Mouse (Mus musculus) T-cell, adult 66 days (primary cell): ENCODE results near the gene Mrpl55. TPM values are rescaled to one million over a fixed set of nuclear protein-coding genes. Genes with fewer than 3 reads are reported as not detected.

Experiments
- total RNA-seq, 2 experiments: library from RNA; stranded (reverse); gene quantifications; 3 replicates in 1 of 2; 4 replicates in 1 of 2; pipeline ENCODE4 v1.2.4; 2023

Gene Mrpl55
- 10 to 100 TPM; 14.9 to 15.2 TPM for total RNA-seq

DNA sequence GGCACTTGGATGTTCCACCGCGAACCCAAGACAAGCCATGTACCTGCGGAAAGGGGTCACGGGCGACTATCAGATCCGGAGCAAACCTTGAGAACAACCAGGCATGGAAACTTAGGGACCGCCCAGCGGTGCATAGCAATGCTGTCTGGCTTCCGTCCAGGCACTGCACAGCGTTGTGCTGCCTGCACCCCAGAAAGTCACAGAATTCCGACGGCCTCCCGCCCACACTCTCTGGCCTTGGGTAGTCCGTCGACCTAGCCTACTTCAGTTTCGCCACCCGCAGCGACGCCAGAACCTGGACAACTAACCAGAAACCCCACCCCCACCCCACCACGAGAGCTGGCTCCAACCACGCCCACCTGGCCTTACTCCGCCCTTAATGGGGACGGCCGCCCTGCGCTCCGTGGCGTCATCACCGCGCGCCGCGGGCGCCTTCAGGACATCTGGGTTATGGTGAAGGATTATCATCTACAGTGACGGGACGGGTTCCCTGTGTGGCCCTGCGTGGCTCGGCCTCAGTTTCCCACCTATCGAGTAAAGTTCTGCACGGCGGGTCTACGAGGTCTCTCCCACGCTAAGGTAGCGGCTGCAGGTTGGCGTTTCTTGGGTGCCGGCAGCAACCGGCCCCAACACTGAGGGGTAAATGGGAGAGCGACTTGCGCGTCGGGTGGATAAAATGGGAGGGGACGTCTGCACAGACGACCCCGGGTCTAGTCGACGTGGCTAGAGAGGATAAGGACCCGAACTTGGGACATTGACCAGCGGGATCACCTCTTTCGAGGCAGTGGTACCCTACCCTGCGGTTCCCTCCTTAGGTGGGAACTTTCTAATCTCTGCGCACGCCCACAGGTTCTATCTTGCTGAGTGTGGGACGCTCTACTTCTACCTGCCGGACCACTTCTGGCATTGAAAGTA, at the start of gene Mrpl55:
Gene Mrpl55 (plus strand): TSS at position 406 of the 915 bp plus-strand sequence.

DNA sequence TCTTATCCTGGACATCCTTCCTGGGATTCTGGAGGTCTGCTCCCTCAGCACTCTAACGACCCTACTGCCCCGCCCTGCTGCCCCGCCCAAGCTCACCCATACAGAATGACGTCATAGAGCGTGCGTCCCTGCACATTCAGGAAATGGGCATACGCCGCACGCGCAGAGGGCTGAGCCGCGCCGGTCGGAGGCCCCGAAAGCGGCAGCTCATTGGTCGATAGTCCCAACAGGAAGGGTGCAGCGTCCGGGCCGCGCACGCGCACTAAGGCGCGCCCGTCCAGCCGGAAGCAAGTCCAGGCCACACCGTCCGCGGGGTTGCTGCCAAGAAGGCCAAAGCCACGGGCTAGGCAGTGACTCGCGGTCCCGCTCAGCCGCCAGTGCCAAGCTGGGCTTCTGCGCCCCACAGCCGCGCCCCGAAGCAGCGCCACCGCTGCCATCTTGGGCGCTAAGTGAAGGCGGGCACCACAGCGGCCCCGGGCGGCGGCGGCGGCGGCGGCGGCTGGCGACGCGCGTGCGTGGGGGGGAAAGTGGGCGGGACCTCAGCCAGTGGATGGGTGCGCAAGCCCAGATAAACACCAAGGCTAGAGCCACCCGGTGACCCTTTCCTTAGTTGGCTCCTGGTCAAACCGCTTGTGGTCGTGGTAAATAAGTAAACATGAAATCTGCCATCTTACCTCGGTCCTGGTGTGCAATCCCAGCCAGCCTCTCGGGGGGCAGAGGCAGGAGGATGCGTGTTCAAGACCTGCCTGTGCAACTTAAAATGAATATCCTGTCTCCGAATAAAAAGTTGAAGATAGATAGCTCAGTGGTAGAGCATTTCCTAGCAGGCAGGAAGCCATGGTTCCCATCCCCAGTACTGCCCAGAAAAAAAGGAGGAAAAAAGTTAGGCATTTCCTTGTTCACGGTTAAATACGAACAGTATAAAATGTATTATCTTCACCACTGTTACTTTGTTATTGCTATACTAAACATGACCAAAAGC, 38.7 kb upstream of the Mrpl55 start, which contains the start of gene Iba57:
Gene Iba57 (minus strand): TSS at position 485 of the 982 bp plus-strand sequence.

DNA sequence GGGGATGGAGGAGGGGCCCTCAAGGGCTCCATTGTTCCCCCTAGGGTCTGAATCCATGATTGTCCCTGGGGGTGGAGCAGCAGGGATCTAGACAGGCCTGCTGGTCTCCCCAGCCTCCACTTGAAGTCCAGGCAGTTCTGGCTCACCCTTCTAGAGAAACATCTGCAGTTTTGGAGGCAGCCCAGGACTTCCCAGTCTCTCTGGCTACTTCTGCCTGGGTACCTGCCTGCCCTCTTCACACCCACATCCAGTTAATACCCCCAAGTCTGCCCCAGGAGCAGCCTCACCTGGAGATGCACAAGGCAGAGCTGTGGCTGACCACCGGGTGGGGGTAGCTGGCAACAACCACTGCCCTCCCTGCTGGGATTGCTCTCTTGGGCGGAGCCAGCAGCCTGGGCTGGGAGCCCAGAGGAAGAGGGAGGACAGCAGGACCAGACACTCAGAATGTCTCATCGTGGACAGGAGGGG, 19.4 kb upstream of the Mrpl55 start, which contains the start of gene Gjc2:
Gene Gjc2 (minus strand): TSS at position 350 of the 468 bp plus-strand sequence.

GRCm38 (mm10) chr11:59192059-59192386, 10.3 kb upstream of the Mrpl55 start, which contains the start of gene Guk1:
TSS of gene Guk1 (minus strand) at chr11:59192212.

GRCm38 (mm10) chr11:59208153-59208831, 6.0 kb downstream of the Mrpl55 start, which contains the start of gene 2310033P09Rik:
TSS of gene 2310033P09Rik (plus strand) at chr11:59208321.

GRCm38 (mm10) chr11:59228122-59228953, 26.1 kb downstream of the Mrpl55 start, which contains the start of gene Arf1:
TSS of gene Arf1 (minus strand) at chr11:59228270.

Other genes with a start within 250 kb of the Mrpl55 start
- gene Hist3h2a, start 247.8 kb upstream of the Mrpl55 start, total RNA-seq: 10 to 100 TPM; 39.5 to 41.6 TPM
- under 1 TPM in 1 of 2 experiments, not detected in 1; 0.41 TPM for gene Trim17, start 247.8 kb upstream of the Mrpl55 start, total RNA-seq
- gene Trim11, start 224.4 kb upstream of the Mrpl55 start, total RNA-seq: 10 to 100 TPM; 68.7 to 76.5 TPM
- under 1 TPM; 0.39 to 0.47 TPM for gene Obscn, start 66.1 kb upstream of the Mrpl55 start, total RNA-seq
- gene Iba57, start 38.7 kb upstream of the Mrpl55 start, total RNA-seq: 10 to 100 TPM; 39.6 to 41.9 TPM
- gene Gjc2, start 19.3 kb upstream of the Mrpl55 start, total RNA-seq: under 1 TPM in 1 of 2 experiments, not detected in 1; 0.26 TPM
- gene Guk1, start 10.3 kb upstream of the Mrpl55 start, total RNA-seq: 10 to 100 TPM; 36.9 to 37.2 TPM
- 10 to 100 TPM; 29.0 to 30.0 TPM for gene 2310033P09Rik, start 5.8 kb downstream of the Mrpl55 start, total RNA-seq
- 100 to 1,000 TPM; 205 to 222 TPM for gene Arf1, start 25.8 kb downstream of the Mrpl55 start, total RNA-seq
- gene Wnt3a, start 88.3 kb downstream of the Mrpl55 start, total RNA-seq: not detected
- gene Wnt9a, start 104.4 kb downstream of the Mrpl55 start, total RNA-seq: not detected
- under 1 TPM in 1 of 2 experiments, not detected in 1; 0.44 TPM for gene Prss38, start 173.2 kb downstream of the Mrpl55 start, total RNA-seq
- gene Jmjd4, start 247.6 kb downstream of the Mrpl55 start, total RNA-seq: 10 to 100 TPM; 11.3 to 13.4 TPM
- gene Snap47, start 248.7 kb downstream of the Mrpl55 start, total RNA-seq: 10 to 100 TPM; 22.4 to 28.3 TPM